Mouse (Mus musculus) olfactory bulb, adult 2 months (tissue): ENCODE results near the gene Slc2a10.

ENCODE experiments used
- CTCF ChIP-seq: fragments of 200-500 bp; IDR thresholded peaks from 2 replicates; pipeline ENCODE4 v1.5.1; 2012; ENCODE audit warnings: low read depth, mild to moderate bottlenecking, low read length, moderate library complexity; ENCODE audit not compliant: insufficient read depth
- POLR2A ChIP-seq: fragments of 200-500 bp; IDR thresholded peaks from 2 replicates; pipeline ENCODE4 v1.6.1; 2012; ENCODE audit warnings: mild to moderate bottlenecking, low read depth, low read length, moderate library complexity; ENCODE audit not compliant: insufficient read depth

GRCm38 (mm10) chr2:165543670-165544016 is 40.1 kb downstream of the Slc2a10 start:
- no peak for TF ChIP-seq CTCF
- no peak for TF ChIP-seq POLR2A
